14 mouse cellular contexts compared by ENCODE assay signal in the genomic region with DNA sequence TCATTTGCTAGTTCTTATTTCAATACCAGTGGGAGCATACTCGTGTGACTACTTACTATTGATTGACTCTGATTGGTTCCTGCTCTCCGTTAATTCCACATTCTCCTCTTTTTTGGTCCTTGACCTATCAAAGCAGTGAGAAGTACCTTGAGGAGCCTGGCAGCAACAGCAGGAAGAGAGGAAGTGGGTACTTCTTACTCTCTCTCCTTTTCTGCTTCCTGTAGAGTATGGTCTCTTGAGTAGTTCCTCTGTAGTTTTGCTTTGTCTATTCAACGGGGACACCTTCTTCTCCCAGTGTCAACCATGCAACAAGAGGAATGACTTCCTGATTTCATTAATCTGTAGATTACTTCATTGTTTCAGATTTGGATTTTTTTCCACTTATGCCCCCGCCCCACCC.
"Had no signal": no experiment of that assay in that cellular context is flagged by ENCODE, and none has a peak within 500 bp of the region (broad histone marks: within the 10 kb centered on the region; RNA-seq: fewer than 3 reads in every experiment).

No protein-coding gene starts in this region.

- H3K4me3 ChIP-seq: layer of hippocampus, adult 2 months; limb, embryonic 12.5 days; liver, embryonic 13.5 days; lung, embryonic 15.5 days; megakaryocyte, embryonic 14.5 days; midbrain, embryonic 12.5 days; neural tube, embryonic 15.5 days; stomach, embryonic 15.5 days had no signal

- H3K27me3 ChIP-seq: limb, embryonic 12.5 days; liver, embryonic 13.5 days; lung, embryonic 15.5 days; megakaryocyte, embryonic 14.5 days; midbrain, embryonic 12.5 days; neural tube, embryonic 15.5 days; stomach, embryonic 15.5 days had no signal

- DNase-seq: kidney, adult 18-20 months; kidney, postnatal 10 days; kidney, postnatal 4 days; liver; liver, embryonic 13.5 days; liver, postnatal 0 days; thymus, postnatal 4 days had no signal

- H3K4me1 ChIP-seq: limb, embryonic 12.5 days; liver, embryonic 13.5 days; lung, embryonic 15.5 days; midbrain, embryonic 12.5 days; neural tube, embryonic 15.5 days; stomach, embryonic 15.5 days had no signal

- H3K36me3 ChIP-seq: limb, embryonic 12.5 days; liver, embryonic 13.5 days; lung, embryonic 15.5 days; midbrain, embryonic 12.5 days; neural tube, embryonic 15.5 days; stomach, embryonic 15.5 days had no signal

- H3K27ac ChIP-seq: layer of hippocampus, adult 2 months; limb, embryonic 12.5 days; liver, embryonic 13.5 days; lung, embryonic 15.5 days; midbrain, embryonic 12.5 days; neural tube, embryonic 15.5 days; stomach, embryonic 15.5 days had no signal
